Mouse (Mus musculus) myocyte (in vitro differentiated cells): ENCODE results near the gene Mag. TPM values are rescaled to one million over a fixed set of nuclear protein-coding genes. Genes with fewer than 3 reads are reported as not detected.
A peak's percentile ranks its signal among the peaks of the same experiment; 100 is the strongest.

Experiments used
- H3K27me3 ChIP-seq: one replicate; pipeline ENCODE4 v1.6.1; 2011; ENCODE audit not compliant: control insufficient read depth, insufficient read depth, insufficient read length
- H3K36me3 ChIP-seq: one replicate; pipeline ENCODE4 v1.6.1; 2011; ENCODE audit not compliant: control insufficient read depth, insufficient read depth
- H3K4me2 ChIP-seq: one replicate; pipeline ENCODE4 v1.6.1; 2011; ENCODE audit warnings: low read depth, control low read depth
- H3K4me3 ChIP-seq: one replicate; pipeline ENCODE4 v1.5.1; 2011; ENCODE audit warnings: mild to moderate bottlenecking, control low read depth, moderate library complexity
- H3K79me2 ChIP-seq: one replicate; pipeline ENCODE4 v1.6.1; 2011; ENCODE audit not compliant: control insufficient read depth, insufficient read depth
- H3ac ChIP-seq: one replicate; pipeline ENCODE4 v1.6.1; 2011; ENCODE audit not compliant: control insufficient read depth, insufficient read length
- CEBPB ChIP-seq: IDR thresholded peaks from 2 replicates; pipeline ENCODE4 v1.6.1; 2011; ENCODE audit warnings: mild to moderate bottlenecking, moderate library complexity; ENCODE audit not compliant: poor library complexity, insufficient read depth, severe bottlenecking
- E2F4 ChIP-seq: IDR thresholded peaks from one replicate; pipeline ENCODE4 v1.6.1; 2011; ENCODE audit warnings: mild to moderate bottlenecking, control low read depth, moderate library complexity; ENCODE audit not compliant: insufficient read depth
- MAX ChIP-seq: IDR thresholded peaks from one replicate; pipeline ENCODE4 v1.6.1; 2011; ENCODE audit warnings: low read depth, mild to moderate bottlenecking, control low read depth
- MYOD1 ChIP-seq, 3 experiments: IDR thresholded peaks; one replicate each; pipeline ENCODE4 v1.6.1; 2011; ENCODE audit warnings: control low read depth in 2 of 3, low read depth in 2 of 3, mild to moderate bottlenecking in 2 of 3, moderate library complexity in 1 of 3; ENCODE audit not compliant: insufficient read length in 2 of 3, control insufficient read depth in 1 of 3
- MYOG ChIP-seq, 3 experiments: IDR thresholded peaks; one replicate each; pipeline ENCODE4 v1.6.1; 2011; ENCODE audit warnings: control low read depth in 2 of 3, low read depth in 2 of 3, mild to moderate bottlenecking in 2 of 3; ENCODE audit not compliant: insufficient read length in 2 of 3, control insufficient read depth in 1 of 3, insufficient read depth in 1 of 3
- POLR2A ChIP-seq: IDR thresholded peaks from one replicate; pipeline ENCODE4 v1.6.1; 2011; ENCODE audit warnings: low read depth, mild to moderate bottlenecking, control low read depth, moderate library complexity; ENCODE audit not compliant: insufficient read length
- POLR2AphosphoS2 ChIP-seq: IDR thresholded peaks from one replicate; pipeline ENCODE4 v1.6.1; 2011; ENCODE audit warnings: low read depth, control low read depth; ENCODE audit not compliant: insufficient read length
- REST ChIP-seq: IDR thresholded peaks from one replicate; pipeline ENCODE4 v1.6.1; 2011; ENCODE audit warnings: mild to moderate bottlenecking, control low read depth, moderate library complexity; ENCODE audit not compliant: insufficient read depth, insufficient read length
- SRF ChIP-seq: IDR thresholded peaks from one replicate; pipeline ENCODE4 v1.6.1; 2011; ENCODE audit warnings: low read depth; ENCODE audit not compliant: control insufficient read depth, insufficient read length
- TCF12 ChIP-seq: IDR thresholded peaks from one replicate; pipeline ENCODE4 v1.6.1; 2011; ENCODE audit warnings: mild to moderate bottlenecking, control low read depth; ENCODE audit not compliant: poor library complexity, insufficient read depth, severe bottlenecking
- TCF3 ChIP-seq: IDR thresholded peaks from one replicate; pipeline ENCODE4 v1.6.1; 2011; ENCODE audit warnings: low read depth, control low read depth; ENCODE audit not compliant: insufficient read length
- USF1 ChIP-seq: IDR thresholded peaks from one replicate; pipeline ENCODE4 v1.6.1; 2011; ENCODE audit warnings: low read depth, mild to moderate bottlenecking, control low read depth, moderate library complexity
- polyA plus RNA-seq: library from polyadenylated mRNA; unstranded; fragments of >200 nt; fragmentation: generic; extraction: Trizol; gene quantifications from one replicate; pipeline ENCODE4 v1.2.1, GENCODE M21; 2012; ENCODE audit warnings: missing spikeins

Gene Mag
- polyA plus RNA-seq, 1 experiment: 0.01 TPM

- Histone ChIP-seq H3K4me2 (peak overlapping the region; percentile 82), H3K4me3 (peak overlapping the region; percentile 32), H3K79me2 (peaks cover 8% of the 10 kb centered on the region), H3K27me3 (no peaks in the 10 kb centered on the region), H3ac (no peak overlapping the region), H3K36me3 (no peaks in the 10 kb centered on the region)
- no peak for TF ChIP-seq POLR2A
- no peak for TF ChIP-seq TCF12
- TF ChIP-seq MAX: no peak
Observed at GRCm38 (mm10) chr7:30958109-30958865, 43.6 kb upstream of the Mag start.

- H3K36me3 ChIP-seq: no peaks in the 10 kb centered on the region
- H3ac ChIP-seq: peak overlapping the region; percentile 89
- H3K27me3 ChIP-seq: no peaks in the 10 kb centered on the region
- H3K4me3 ChIP-seq: peak overlapping the region; percentile 32
- TF ChIP-seq CEBPB (no peak), POLR2A (peak; percentile 84), REST (no peak), E2F4 (peak; percentile 3), MYOD1 (IDR thresholded peaks at IDR 0.05; ENCODE audit: control insufficient read depth in 1 of 3, insufficient read length in 2 of 3, low read depth in 2 of 3) (no peak), POLR2AphosphoS2 (peak; percentile 89), SRF (no peak), TCF3 (no peak), TCF12 (no peak), USF1 (no peak)
- peak overlapping the region; percentile 82 for H3K4me2 ChIP-seq
- H3K79me2 ChIP-seq: peaks cover 8% of the 10 kb centered on the region
Observed at GRCm38 (mm10) chr7:30957367-30957783, 42.7 kb upstream of the Mag start.

- peak within 1 kb of the TSS; percentile 82 for H3K4me2 ChIP-seq
- H3K79me2 ChIP-seq: peaks cover 8% of the 10 kb centered on the region
- peak within 1 kb of the TSS; percentile 32 for H3K4me3 ChIP-seq
- peak in 1 of 3 experiments; percentile 9 for TF ChIP-seq MYOG (IDR thresholded peaks at IDR 0.05; ENCODE audit: control insufficient read depth in 1 of 3, insufficient read depth in 1 of 3, insufficient read length in 2 of 3, low read depth in 2 of 3)
- no peak for TF ChIP-seq CEBPB
- TF ChIP-seq POLR2A: peak; percentile 57
- no peak for TF ChIP-seq REST
- TF ChIP-seq USF1: no peak
- peak in 2 of 3 experiments; percentile 4 to 55 for TF ChIP-seq MYOD1 (IDR thresholded peaks at IDR 0.05; ENCODE audit: control insufficient read depth in 1 of 3, insufficient read length in 2 of 3, low read depth in 2 of 3)
- TF ChIP-seq POLR2AphosphoS2: peak; percentile 74
- no peaks in the 10 kb centered on the region for H3K36me3 ChIP-seq
- no peaks in the 10 kb centered on the region for H3K27me3 ChIP-seq
- H3ac ChIP-seq: peak within 1 kb of the TSS; percentile 89
Observed at GRCm38 (mm10) chr7:30956756-30957366, 42.2 kb upstream of the Mag start, which contains the start of gene Usf2. Gene Usf2, minus strand, starts transcription at chr7:30956803.

- H3K79me2 ChIP-seq: peaks cover 8% of the 10 kb centered on the region
- TF ChIP-seq MYOG (IDR thresholded peaks at IDR 0.05; ENCODE audit: control insufficient read depth in 1 of 3, insufficient read depth in 1 of 3, insufficient read length in 2 of 3, low read depth in 2 of 3) (no peak), POLR2A (no peak), E2F4 (no peak), POLR2AphosphoS2 (no peak), USF1 (no peak)
- peak overlapping the region; percentile 89 for H3ac ChIP-seq
- H3K4me2 ChIP-seq: no peak overlapping the region
- no peaks in the 10 kb centered on the region for H3K27me3 ChIP-seq
- H3K36me3 ChIP-seq: no peaks in the 10 kb centered on the region
- peak overlapping the region; percentile 32 for H3K4me3 ChIP-seq
Observed at GRCm38 (mm10) chr7:30956357-30956751, 41.7 kb upstream of the Mag start.

- peaks cover 8% of the 10 kb centered on the region for H3K79me2 ChIP-seq
- TF ChIP-seq MYOD1 (IDR thresholded peaks at IDR 0.05; ENCODE audit: control insufficient read depth in 1 of 3, insufficient read length in 2 of 3, low read depth in 2 of 3): peak in 2 of 3 experiments; percentile 41 to 65
- TF ChIP-seq MAX: no peak
- no peak for TF ChIP-seq CEBPB
- peak; percentile 55 for TF ChIP-seq POLR2A
- TF ChIP-seq MYOG (IDR thresholded peaks at IDR 0.05; ENCODE audit: control insufficient read depth in 1 of 3, insufficient read depth in 1 of 3, insufficient read length in 2 of 3, low read depth in 2 of 3): peak in 2 of 3 experiments; percentile 65 to 76
- H3K4me2 ChIP-seq: peak overlapping the region; percentile 55
- peak overlapping the region; percentile 89 for H3ac ChIP-seq
- H3K36me3 ChIP-seq: no peaks in the 10 kb centered on the region
- peak overlapping the region; percentile 32 for H3K4me3 ChIP-seq
- no peaks in the 10 kb centered on the region for H3K27me3 ChIP-seq
Observed at GRCm38 (mm10) chr7:30955584-30956356, 41.1 kb upstream of the Mag start.
